ENCODE assay signal across 8 mouse cellular contexts in genomic region chr6:112696056-112696950, GRCm38 (mm10). TPM values are rescaled to one million over a fixed set of nuclear protein-coding genes. Genes with fewer than 3 reads are reported as not detected.
DNase-seq lines count a peak whose midpoint lies in the region; ATAC-seq and TF ChIP-seq lines count a peak whose summit lies in the region.

Gene Rad18, minus strand, starts transcription at chr6:112696686.

- peak within 1 kb of the TSS; percentile 64 for H3K4me3 ChIP-seq in cerebellum, adult 2 months (replicated peaks; ENCODE audit: insufficient read depth, low read depth, low read length)
- peak within 1 kb of the TSS; percentile 66 for H3K4me3 ChIP-seq in forebrain, postnatal 0 days (ENCODE audit: low read depth, low read length)

- peak within 1 kb of the TSS; percentile 61 for H3K9ac ChIP-seq in forebrain, postnatal 0 days

- H3K27me3 ChIP-seq in cerebellum, adult 2 months (ENCODE audit: control insufficient read depth, insufficient read depth, low read length) = no peaks in the 10 kb centered on the region
- no peaks in the 10 kb centered on the region for H3K27me3 ChIP-seq in forebrain, postnatal 0 days (ENCODE audit: insufficient read depth, low read length)

- H3K4me2 ChIP-seq in forebrain, postnatal 0 days (ENCODE audit: low read depth) = peak within 1 kb of the TSS; percentile 60

- peak; percentile 39; the same call in 1 of the 2 replicates for TF ChIP-seq POLR2A in cerebellum, adult 2 months (IDR thresholded peaks at IDR 0.05; ENCODE audit: borderline replicate concordance, insufficient read depth, low read length)

- H3K4me1 ChIP-seq in cerebellum, adult 2 months (ENCODE audit: control insufficient read depth, insufficient read depth, low read length) = no peaks in the 10 kb centered on the region; the same call in 1 of the 2 replicates
- no peaks in the 10 kb centered on the region for H3K4me1 ChIP-seq in forebrain, postnatal 0 days (ENCODE audit: insufficient read depth)

- WGBS in cerebellum, adult 2 months = under 1% methylated on average over 77 of the region's 77 CpGs
- 1% methylated on average over 77 of the region's 77 CpGs for WGBS in forebrain, postnatal 0 days

- DNase-seq in MEL-GATA-1-ER (ENCODE audit: extremely low read depth, low read depth) = peak; percentile 73
- DNase-seq in cerebellum, adult 2 months = peak; percentile 84 to 85
- DNase-seq in forebrain, postnatal 0 days = peak; percentile 93
- DNase-seq in layer of hippocampus, postnatal 10 days (ENCODE audit: low spot score in 2 of 2) = peak; percentile 81 to 83
- peak; percentile 85 for DNase-seq in lung, postnatal 14 days
- peak; percentile 69 for DNase-seq in retina, adult 2 months (ENCODE audit: low read depth, low spot score)
- peak; percentile 78 to 84 for DNase-seq in thymus, postnatal 36 days

- no peak within 1 kb of the TSS for H3K27ac ChIP-seq in cerebellum, adult 2 months (ENCODE audit: insufficient read depth, low read length)
- H3K27ac ChIP-seq in forebrain, postnatal 0 days (ENCODE audit: low read depth, low read length) = no peak within 1 kb of the TSS

- TF ChIP-seq CTCF in cerebellum, adult 2 months (IDR thresholded peaks at IDR 0.05; ENCODE audit: borderline replicate concordance, insufficient read depth, low read depth, low read length) = no peak
- no peak for TF ChIP-seq CTCF in forebrain, postnatal 0 days (IDR thresholded peaks at IDR 0.05; ENCODE audit: low read depth)

- no peaks in the 10 kb centered on the region for H3K36me3 ChIP-seq in forebrain, postnatal 0 days (ENCODE audit: insufficient read depth)

- ATAC-seq in forebrain, postnatal 0 days = peak; percentile 97
- peak; percentile 89 to 92 for ATAC-seq in hematopoietic stem cell, adult 5-6 weeks (replicated peaks in 1 of 2; ENCODE audit: insufficient read depth in 1 of 2, low FRiP score in 2 of 2, low TSS enrichment in 1 of 2, low read depth in 1 of 2, poor library complexity in 2 of 2, severe bottlenecking in 2 of 2)

- H3K9me3 ChIP-seq in forebrain, postnatal 0 days (ENCODE audit: low read length) = no peaks in the 10 kb centered on the region

RNA-seq across cellular contexts. Expression of gene Rad18, which starts in this region (rescaled TPM):
- 3.2 and 3.3 TPM in 2 replicates for polyA plus RNA-seq in cerebellum, adult 2 months (2012; rRNA removed)
- 8.8 and 9.1 TPM in 2 replicates for total RNA-seq in forebrain, postnatal 0 days (2014; rRNA removed)
- 9.0 and 12.9 TPM in 2 replicates for polyA plus RNA-seq in forebrain, postnatal 0 days (2015; fragmentation: Nextera tagmentation; extraction: Ambion mirVana)
- 29.1 and 39.6 TPM in 2 replicates for total RNA-seq in hematopoietic stem cell, adult 5-6 weeks (2017)
- 10 to 100 TPM in 1 of 2 experiments, 1 to 10 TPM in 1; 9.3 to 10.7 TPM for total RNA-seq in layer of hippocampus, postnatal 10 days (2021)
